Mouse (Mus musculus) liver, embryonic 16.5 days (tissue): ENCODE results near the gene Ppp2r5d. TPM values are rescaled to one million over a fixed set of nuclear protein-coding genes. Genes with fewer than 3 reads are reported as not detected.

Experiments used
- ATAC-seq: fragments of 200-750 bp; cut with Nextera tagmentation; 2 replicates; pipeline ENCODE4 v1.8.0; 2017; ENCODE audit warnings: low read depth, mild to moderate bottlenecking, moderate number of reproducible peaks, moderate library complexity
- H3K27ac ChIP-seq: fragments of 300-500 bp; sonication (generic); 2 replicates; pipeline ENCODE4 v1.5.1; 2014; ENCODE audit warnings: mild to moderate bottlenecking, low read length
- H3K27me3 ChIP-seq: fragments of 300-500 bp; sonication (generic); 2 replicates; pipeline ENCODE4 v1.6.1; 2014; ENCODE audit warnings: low read depth, low read length, mixed read lengths; ENCODE audit not compliant: control insufficient read depth, insufficient read depth
- H3K36me3 ChIP-seq: fragments of 300-500 bp; sonication (generic); 2 replicates; pipeline ENCODE4 v1.6.1; 2014; ENCODE audit warnings: mild to moderate bottlenecking; ENCODE audit not compliant: control insufficient read depth, insufficient read depth
- H3K4me1 ChIP-seq: fragments of 300-500 bp; sonication (generic); 2 replicates; pipeline ENCODE4 v1.6.1; 2014; ENCODE audit warnings: low read depth, low read length, mixed read lengths; ENCODE audit not compliant: control insufficient read depth
- H3K4me2 ChIP-seq: fragments of 300-500 bp; sonication (generic); 2 replicates; pipeline ENCODE4 v1.6.1; 2014; ENCODE audit warnings: low read depth, low read length, mixed read lengths
- H3K4me3 ChIP-seq: fragments of 300-500 bp; sonication (generic); 2 replicates; pipeline ENCODE4 v1.5.1; 2014; ENCODE audit warnings: low read depth, mild to moderate bottlenecking, low read length
- H3K9ac ChIP-seq: fragments of 300-500 bp; sonication (generic); 2 replicates; pipeline ENCODE4 v1.6.1; 2014; ENCODE audit warnings: low read depth, low read length
- H3K9me3 ChIP-seq: fragments of 300-500 bp; sonication (generic); replicated peaks from 2 replicates; pipeline ENCODE4 v1.6.1; 2016; ENCODE audit warnings: low read length; ENCODE audit not compliant: control insufficient read depth
- WGBS: fragments of 180-500 bp; shearing (Covaris S2); extraction: QIAGEN DNeasy Blood & Tissue Kit; methylation state at CpG from one replicate; pipeline ENCODE4 v1.1.7; 2014; ENCODE audit not compliant: insufficient replicate concordance; 5-methylcytosine and 5-hydroxymethylcytosine counted together
- polyA plus RNA-seq: library from polyadenylated mRNA; unstranded; fragments of >200 nt; fragmentation: Nextera tagmentation; extraction: Ambion mirVana; gene quantifications from 2 replicates; pipeline ENCODE4 v1.2.1, GENCODE M21; 2015

Ppp2r5d gene
- polyA plus RNA-seq, 1 experiment from 2014 or later: 28.7 TPM

GRCm38 (mm10) chr17:46742986-46743385 lies 38.1 kb upstream of the Ppp2r5d start:
- peaks cover 2% of the 10 kb centered on the region; the same call in 1 of the 2 replicates for H3K36me3 ChIP-seq
- no peak overlapping the region for H3K4me2 ChIP-seq

DNA sequence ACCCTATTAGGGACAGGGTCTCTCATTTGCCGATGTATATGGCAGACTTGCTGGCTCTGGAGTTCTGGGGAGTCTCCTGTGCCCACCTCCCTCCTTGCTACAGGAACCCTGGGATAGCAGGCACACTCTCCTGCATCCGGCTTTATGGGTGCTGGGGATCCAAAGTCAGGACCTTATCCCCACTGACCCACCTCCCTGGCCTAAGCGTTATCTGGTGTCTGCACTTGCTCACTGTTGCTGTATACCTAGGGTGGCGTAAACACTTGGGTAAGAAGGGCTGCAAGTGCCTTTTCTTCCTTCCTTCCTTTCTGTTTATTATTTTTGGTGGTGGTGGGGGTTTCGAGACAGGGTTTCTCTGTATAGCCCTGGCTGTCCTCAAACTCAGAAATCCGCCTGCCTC lies 36.4 kb upstream of the Ppp2r5d start:
- Histone ChIP-seq H3K4me2 (no peak overlapping the region), H3K9me3 (no peaks in the 10 kb centered on the region), H3K27ac (no peak overlapping the region), H3K4me3 (no peak overlapping the region), H3K4me1 (peaks cover 3% of the 10 kb centered on the region; the same call in 1 of the 2 replicates), H3K36me3 (no peaks in the 10 kb centered on the region), H3K9ac (no peak overlapping the region), H3K27me3 (no peaks in the 10 kb centered on the region)
- peak; percentile 67 for ATAC-seq
- WGBS: 61% methylated on average over 6 of the region's 6 CpGs

More at GRCm38 (mm10) chr17:46742986-46743385, 38.1 kb upstream of the Ppp2r5d start:
- 86% methylated on average over 9 of the region's 9 CpGs for WGBS
- no peak overlapping the region for H3K4me3 ChIP-seq
- no peaks in the 10 kb centered on the region for H3K27me3 ChIP-seq
- H3K27ac ChIP-seq: no peak overlapping the region
- no peaks in the 10 kb centered on the region for H3K9me3 ChIP-seq
- peaks cover 3% of the 10 kb centered on the region; the same call in 1 of the 2 replicates for H3K4me1 ChIP-seq
- no peak for ATAC-seq
- H3K9ac ChIP-seq: no peak overlapping the region

- no peak overlapping the region for H3K9ac ChIP-seq
- H3K36me3 ChIP-seq: no peaks in the 10 kb centered on the region
- H3K9me3 ChIP-seq: no peaks in the 10 kb centered on the region
- 56% methylated on average over 10 of the region's 10 CpGs for WGBS
- H3K4me1 ChIP-seq: peaks cover 4% of the 10 kb centered on the region; the same call in 1 of the 2 replicates
- no peak for ATAC-seq
- peak overlapping the region; percentile 51 for H3K27ac ChIP-seq
- H3K4me3 ChIP-seq: no peak overlapping the region
- H3K4me2 ChIP-seq: no peak overlapping the region
- H3K27me3 ChIP-seq: no peaks in the 10 kb centered on the region
These were observed 31.2 kb upstream of the Ppp2r5d start for GRCm38 (mm10) chr17:46736160-46736559.

DNA sequence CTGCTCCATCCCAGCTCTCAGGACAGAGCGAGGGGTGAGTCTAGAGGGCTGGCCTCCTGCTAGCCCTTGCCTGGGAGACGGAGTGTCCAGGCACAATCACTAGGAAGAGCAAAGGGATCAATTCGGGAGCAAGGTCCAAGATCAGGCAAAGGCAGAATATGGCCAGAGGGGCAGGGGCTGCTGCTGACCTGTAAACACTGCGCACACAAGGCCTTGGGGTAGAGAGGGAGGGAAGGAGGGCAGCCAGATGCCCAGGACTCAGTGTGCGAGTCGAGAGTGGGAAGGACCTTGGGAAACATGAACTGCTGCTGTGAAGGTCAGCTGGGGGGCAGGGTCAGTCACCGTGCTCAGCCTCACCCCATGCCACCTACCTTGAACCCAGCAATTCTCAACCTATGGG lies 30.4 kb upstream of the Ppp2r5d start:
- WGBS: 65% methylated on average over 7 of the region's 7 CpGs
- Histone ChIP-seq H3K4me1 (peaks cover 3% of the 10 kb centered on the region; the same call in 1 of the 2 replicates), H3K9ac (no peak overlapping the region), H3K9me3 (no peaks in the 10 kb centered on the region), H3K4me3 (no peak overlapping the region), H3K27me3 (no peaks in the 10 kb centered on the region), H3K4me2 (no peak overlapping the region), H3K36me3 (no peaks in the 10 kb centered on the region), H3K27ac (peak overlapping the region; percentile 63)
- ATAC-seq: peak; percentile 82

DNA sequence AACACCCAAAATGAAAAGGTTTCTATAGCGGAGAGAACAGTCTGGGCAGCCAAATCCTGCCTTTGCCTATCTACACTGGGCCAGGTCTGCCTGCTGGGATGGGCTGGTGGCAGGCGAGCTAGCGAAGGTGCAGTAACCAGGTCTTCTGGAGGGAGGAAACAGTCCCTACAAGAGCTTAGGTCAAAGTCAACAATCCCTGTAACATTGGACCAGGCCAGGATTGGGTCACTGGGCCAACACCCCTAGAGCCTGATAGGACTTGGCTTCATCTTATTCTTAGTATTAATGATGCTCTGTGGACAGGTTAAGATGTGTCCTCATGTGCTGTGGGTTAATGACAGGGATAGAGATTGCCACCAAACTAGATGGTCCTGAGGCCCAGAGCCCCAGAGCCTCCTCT lies 29.1 kb upstream of the Ppp2r5d start:
- Histone ChIP-seq H3K27me3 (no peaks in the 10 kb centered on the region), H3K9ac (no peak overlapping the region), H3K4me2 (no peak overlapping the region), H3K27ac (peak overlapping the region; percentile 56), H3K36me3 (no peaks in the 10 kb centered on the region), H3K4me1 (peaks cover 3% of the 10 kb centered on the region; the same call in 1 of the 2 replicates), H3K4me3 (no peak overlapping the region), H3K9me3 (no peaks in the 10 kb centered on the region)
- no peak for ATAC-seq
- WGBS: 63% methylated on average over 3 of the region's 3 CpGs

- 0 out of 2 replicates have a peak, but pooled peaks cover 2% of the 10 kb centered on the region for H3K27me3 ChIP-seq
- H3K4me1 ChIP-seq: no peaks in the 10 kb centered on the region; the same call in 1 of the 2 replicates
- H3K4me2 ChIP-seq: peak within 1 kb of the TSS; percentile 23
- 38% methylated on average over 24 of the region's 24 CpGs for WGBS
- peak within 1 kb of the TSS; percentile 66 for H3K27ac ChIP-seq
- H3K9ac ChIP-seq: peak within 1 kb of the TSS; percentile 43
- H3K4me3 ChIP-seq: peak within 1 kb of the TSS; percentile 48
- H3K9me3 ChIP-seq: no peaks in the 10 kb centered on the region
- peak; percentile 88 for ATAC-seq
- H3K36me3 ChIP-seq: no peaks in the 10 kb centered on the region
These were observed 24.0 kb upstream of the Ppp2r5d start, which contains the start of gene Gnmt for GRCm38 (mm10) chr17:46728904-46729318. Gnmt (minus strand) TSS chr17:46729168.

DNA sequence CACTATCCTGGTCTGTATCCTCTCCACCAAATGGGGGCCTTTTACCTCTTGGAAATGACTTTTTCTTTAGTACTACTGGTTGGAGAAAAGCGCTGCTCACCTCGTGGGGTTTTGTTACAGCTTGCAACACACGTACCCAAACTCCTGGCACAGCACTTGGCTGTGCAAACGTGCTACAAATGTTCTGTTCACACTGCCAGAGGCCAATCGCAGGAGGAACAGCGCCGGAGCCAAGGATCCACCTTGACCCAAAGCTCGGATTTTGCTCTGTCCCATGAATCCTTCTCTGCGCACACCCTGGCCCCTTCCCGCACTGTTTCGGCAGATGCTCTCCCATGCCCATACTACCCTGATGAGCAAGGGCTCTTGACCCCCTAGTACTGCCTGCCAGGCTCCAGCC lies 23.6 kb upstream of the Ppp2r5d start:
- peak; percentile 8 for ATAC-seq
- Histone ChIP-seq H3K9me3 (no peaks in the 10 kb centered on the region), H3K4me2 (peak overlapping the region; percentile 22; the same call in 1 of the 2 replicates), H3K27me3 (0 out of 2 replicates have a peak, but pooled peaks cover 2% of the 10 kb centered on the region), H3K27ac (peak overlapping the region; percentile 66), H3K4me1 (no peaks in the 10 kb centered on the region; the same call in 1 of the 2 replicates), H3K9ac (peak overlapping the region; percentile 43), H3K36me3 (no peaks in the 10 kb centered on the region), H3K4me3 (peak overlapping the region; percentile 48)
- WGBS: 52% methylated on average over 11 of the region's 11 CpGs

- H3K4me3 ChIP-seq: peak overlapping the region; percentile 48
- 34% methylated on average over 6 of the region's 6 CpGs for WGBS
These were observed 23.1 kb upstream of the Ppp2r5d start for GRCm38 (mm10) chr17:46728021-46728420.

DNA sequence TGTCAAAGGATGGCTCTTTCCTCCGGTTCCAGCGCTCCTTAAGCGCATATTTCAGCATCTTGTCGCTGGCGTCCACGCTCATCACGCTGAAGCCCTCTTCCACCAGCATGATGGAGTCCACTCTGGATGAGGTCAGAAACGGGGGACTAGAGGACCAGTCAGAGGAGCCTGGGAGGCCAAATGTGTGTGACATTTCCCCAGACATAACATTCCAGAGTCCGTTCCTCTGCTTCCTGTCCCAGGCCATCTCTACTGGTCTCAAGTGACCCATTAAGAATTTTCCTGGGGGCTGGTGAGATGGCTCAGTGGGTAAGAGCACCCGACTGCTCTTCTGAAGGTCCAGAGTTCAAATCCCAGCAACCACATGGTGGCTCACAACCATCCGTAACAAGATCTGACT lies 22.4 kb upstream of the Ppp2r5d start:
- Histone ChIP-seq H3K36me3 (no peaks in the 10 kb centered on the region), H3K27me3 (0 out of 2 replicates have a peak, but pooled peaks cover 2% of the 10 kb centered on the region), H3K4me3 (no peak overlapping the region), H3K4me2 (no peak overlapping the region), H3K9me3 (no peaks in the 10 kb centered on the region), H3K4me1 (no peaks in the 10 kb centered on the region; the same call in 1 of the 2 replicates), H3K9ac (no peak overlapping the region), H3K27ac (no peak overlapping the region)
- WGBS: 84% methylated on average over 11 of the region's 11 CpGs
- ATAC-seq: no peak

More at GRCm38 (mm10) chr17:46728021-46728420, 23.1 kb upstream of the Ppp2r5d start:
- no peak overlapping the region for H3K9ac ChIP-seq
- no peaks in the 10 kb centered on the region; the same call in 1 of the 2 replicates for H3K4me1 ChIP-seq
- H3K36me3 ChIP-seq: no peaks in the 10 kb centered on the region
- H3K27ac ChIP-seq: no peak overlapping the region
- peak overlapping the region; percentile 23 for H3K4me2 ChIP-seq
- H3K9me3 ChIP-seq: no peaks in the 10 kb centered on the region
- H3K27me3 ChIP-seq: 0 out of 2 replicates have a peak, but pooled peaks cover 2% of the 10 kb centered on the region
- no peak for ATAC-seq
